Mouse (Mus musculus): ENCODE results near the gene Gna11. TPM values are rescaled to one million over a fixed set of nuclear protein-coding genes. Genes with fewer than 3 reads are reported as not detected.
A peak's percentile ranks its signal among the peaks of the same experiment; 100 is the strongest.

The Gna11 gene
- polyA plus RNA-seq, 1 experiment from 2014 or later = 68.7 TPM

GRCm38 (mm10) chr10:81548944-81549343, 4.0 kb upstream of the Gna11 start:
- Histone ChIP-seq H3K4me2 (ENCODE audit: low read depth, low read length) (no peak overlapping the region), H3K36me3 (ENCODE audit: control insufficient read depth, insufficient read depth, low read length) (no peaks in the 10 kb centered on the region), H3K27ac (ENCODE audit: low read length) (no peak overlapping the region), H3K9me3 (ENCODE audit: control insufficient read depth, low read length) (0 out of 2 replicates have a peak, but pooled peaks cover 2% of the 10 kb centered on the region), H3K27me3 (ENCODE audit: control insufficient read depth, insufficient read depth, low read depth, low read length) (no peaks in the 10 kb centered on the region), H3K4me1 (replicated peaks; ENCODE audit: control insufficient read depth, insufficient read depth, low read length) (peaks cover 5% of the 10 kb centered on the region), H3K4me3 (ENCODE audit: low read length) (no peak overlapping the region), H3K9ac (ENCODE audit: low read length) (no peak overlapping the region)
- WGBS = 46% methylated on average over 5 of the region's 5 CpGs
- ATAC-seq (ENCODE audit: low read depth) = no peak

- WGBS = 87% methylated on average over 13 of the region's 13 CpGs
- no peaks in the 10 kb centered on the region for H3K9me3 ChIP-seq (ENCODE audit: control insufficient read depth, low read length)
- no peak overlapping the region for H3K4me2 ChIP-seq (ENCODE audit: low read depth, low read length)
- no peaks in the 10 kb centered on the region for H3K36me3 ChIP-seq (ENCODE audit: control insufficient read depth, insufficient read depth, low read length)
- H3K9ac ChIP-seq (ENCODE audit: low read length) = no peak overlapping the region
- no peak overlapping the region for H3K27ac ChIP-seq (ENCODE audit: low read length)
- H3K27me3 ChIP-seq (ENCODE audit: control insufficient read depth, insufficient read depth, low read depth, low read length) = no peaks in the 10 kb centered on the region
- no peak for ATAC-seq (ENCODE audit: low read depth)
- H3K4me3 ChIP-seq (ENCODE audit: low read length) = no peak overlapping the region
- H3K4me1 ChIP-seq (replicated peaks; ENCODE audit: control insufficient read depth, insufficient read depth, low read length) = peaks cover 24% of the 10 kb centered on the region
These were observed 2.0 kb upstream of the Gna11 start for GRCm38 (mm10) chr10:81546788-81547571.

GRCm38 (mm10) chr10:81546332-81546731, 1.3 kb upstream of the Gna11 start:
- H3K9me3 ChIP-seq (ENCODE audit: control insufficient read depth, low read length) = no peaks in the 10 kb centered on the region
- H3K27me3 ChIP-seq (ENCODE audit: control insufficient read depth, insufficient read depth, low read depth, low read length) = no peaks in the 10 kb centered on the region
- no peak for ATAC-seq (ENCODE audit: low read depth)
- H3K27ac ChIP-seq (ENCODE audit: low read length) = peak overlapping the region; percentile 45
- WGBS = 50% methylated on average over 5 of the region's 5 CpGs
- H3K4me3 ChIP-seq (ENCODE audit: low read length) = no peak overlapping the region
- H3K9ac ChIP-seq (ENCODE audit: low read length) = peak overlapping the region; percentile 42
- peaks cover 30% of the 10 kb centered on the region for H3K4me1 ChIP-seq (replicated peaks; ENCODE audit: control insufficient read depth, insufficient read depth, low read length)
- H3K4me2 ChIP-seq (ENCODE audit: low read depth, low read length) = no peak overlapping the region
- H3K36me3 ChIP-seq (ENCODE audit: control insufficient read depth, insufficient read depth, low read length) = no peaks in the 10 kb centered on the region

- ATAC-seq (ENCODE audit: low read depth) = peak; percentile 3; the same call in 1 of the 2 replicates
- peak overlapping the region; percentile 60 for H3K27ac ChIP-seq (ENCODE audit: low read length)
- H3K27me3 ChIP-seq (ENCODE audit: control insufficient read depth, insufficient read depth, low read depth, low read length) = no peaks in the 10 kb centered on the region
- H3K9ac ChIP-seq (ENCODE audit: low read length) = peak overlapping the region; percentile 93
- peak overlapping the region; percentile 93 for H3K4me3 ChIP-seq (ENCODE audit: low read length)
- under 1% methylated on average over 85 of the region's 93 CpGs for WGBS
- H3K4me2 ChIP-seq (ENCODE audit: low read depth, low read length) = peak overlapping the region; percentile 96
- H3K36me3 ChIP-seq (ENCODE audit: control insufficient read depth, insufficient read depth, low read length) = 0 out of 2 replicates have a peak, but pooled peaks cover 5% of the 10 kb centered on the region
- peaks cover 31% of the 10 kb centered on the region for H3K4me1 ChIP-seq (replicated peaks; ENCODE audit: control insufficient read depth, insufficient read depth, low read length)
- no peaks in the 10 kb centered on the region for H3K9me3 ChIP-seq (ENCODE audit: control insufficient read depth, low read length)
These were observed 462 bp downstream of the Gna11 start for GRCm38 (mm10) chr10:81544296-81545160.

GRCm38 (mm10) chr10:81543633-81544032, 1.4 kb downstream of the Gna11 start:
- Histone ChIP-seq H3K36me3 (ENCODE audit: control insufficient read depth, insufficient read depth, low read length) (0 out of 2 replicates have a peak, but pooled peaks cover 5% of the 10 kb centered on the region), H3K27me3 (ENCODE audit: control insufficient read depth, insufficient read depth, low read depth, low read length) (no peaks in the 10 kb centered on the region), H3K9me3 (ENCODE audit: control insufficient read depth, low read length) (no peaks in the 10 kb centered on the region), H3K4me1 (replicated peaks; ENCODE audit: control insufficient read depth, insufficient read depth, low read length) (peaks cover 31% of the 10 kb centered on the region), H3K9ac (ENCODE audit: low read length) (peak overlapping the region; percentile 93), H3K4me2 (ENCODE audit: low read depth, low read length) (peak overlapping the region; percentile 96), H3K4me3 (ENCODE audit: low read length) (peak overlapping the region; percentile 93), H3K27ac (ENCODE audit: low read length) (no peak overlapping the region)
- 81% methylated on average over 1 of the region's 1 CpGs for WGBS
- no peak for ATAC-seq (ENCODE audit: low read depth)

- Histone ChIP-seq H3K4me1 (replicated peaks; ENCODE audit: control insufficient read depth, insufficient read depth, low read length) (peaks cover 31% of the 10 kb centered on the region), H3K4me2 (ENCODE audit: low read depth, low read length) (peak overlapping the region; percentile 96), H3K27ac (ENCODE audit: low read length) (no peak overlapping the region), H3K4me3 (ENCODE audit: low read length) (peak overlapping the region; percentile 93; the same call in 1 of the 2 replicates), H3K9ac (ENCODE audit: low read length) (peak overlapping the region; percentile 93; the same call in 1 of the 2 replicates), H3K27me3 (ENCODE audit: control insufficient read depth, insufficient read depth, low read depth, low read length) (no peaks in the 10 kb centered on the region), H3K36me3 (ENCODE audit: control insufficient read depth, insufficient read depth, low read length) (0 out of 2 replicates have a peak, but pooled peaks cover 5% of the 10 kb centered on the region), H3K9me3 (ENCODE audit: control insufficient read depth, low read length) (no peaks in the 10 kb centered on the region)
- no peak for ATAC-seq (ENCODE audit: low read depth)
- 66% methylated on average over 7 of the region's 7 CpGs for WGBS
These were observed 2.1 kb downstream of the Gna11 start for GRCm38 (mm10) chr10:81542727-81543460.

- Histone ChIP-seq H3K27ac (ENCODE audit: low read length) (peak overlapping the region; percentile 55; the same call in 1 of the 2 replicates), H3K9ac (ENCODE audit: low read length) (peak overlapping the region; percentile 57)
These were observed 3.2 kb downstream of the Gna11 start for GRCm38 (mm10) chr10:81541803-81542202.

GRCm38 (mm10) chr10:81541363-81541762, 3.6 kb downstream of the Gna11 start:
- peak overlapping the region; percentile 55; the same call in 1 of the 2 replicates for H3K27ac ChIP-seq (ENCODE audit: low read length)
- H3K9me3 ChIP-seq (ENCODE audit: control insufficient read depth, low read length) = no peaks in the 10 kb centered on the region
- H3K27me3 ChIP-seq (ENCODE audit: control insufficient read depth, insufficient read depth, low read depth, low read length) = no peaks in the 10 kb centered on the region
- no peak for ATAC-seq (ENCODE audit: low read depth)
- no peak overlapping the region for H3K4me3 ChIP-seq (ENCODE audit: low read length)
- peak overlapping the region; percentile 57; the same call in 1 of the 2 replicates for H3K9ac ChIP-seq (ENCODE audit: low read length)
- no peak overlapping the region for H3K4me2 ChIP-seq (ENCODE audit: low read depth, low read length)
- 76% methylated on average over 5 of the region's 5 CpGs for WGBS
- peaks cover 31% of the 10 kb centered on the region for H3K4me1 ChIP-seq (replicated peaks; ENCODE audit: control insufficient read depth, insufficient read depth, low read length)
- H3K36me3 ChIP-seq (ENCODE audit: control insufficient read depth, insufficient read depth, low read length) = 0 out of 2 replicates have a peak, but pooled peaks cover 5% of the 10 kb centered on the region

More at GRCm38 (mm10) chr10:81541803-81542202, 3.2 kb downstream of the Gna11 start:
- ATAC-seq (ENCODE audit: low read depth) = no peak
- 52% methylated on average over 10 of the region's 10 CpGs for WGBS
- Histone ChIP-seq H3K27me3 (ENCODE audit: control insufficient read depth, insufficient read depth, low read depth, low read length) (no peaks in the 10 kb centered on the region), H3K4me3 (ENCODE audit: low read length) (no peak overlapping the region), H3K36me3 (ENCODE audit: control insufficient read depth, insufficient read depth, low read length) (0 out of 2 replicates have a peak, but pooled peaks cover 5% of the 10 kb centered on the region), H3K4me2 (ENCODE audit: low read depth, low read length) (peak overlapping the region; percentile 23), H3K4me1 (replicated peaks; ENCODE audit: control insufficient read depth, insufficient read depth, low read length) (peaks cover 31% of the 10 kb centered on the region), H3K9me3 (ENCODE audit: control insufficient read depth, low read length) (no peaks in the 10 kb centered on the region)

Data from lung, embryonic 16.5 days (tissue).